Mouse (Mus musculus): ENCODE measurements around the gene 2010106E10Rik.

The 2010106E10Rik gene

DNA sequence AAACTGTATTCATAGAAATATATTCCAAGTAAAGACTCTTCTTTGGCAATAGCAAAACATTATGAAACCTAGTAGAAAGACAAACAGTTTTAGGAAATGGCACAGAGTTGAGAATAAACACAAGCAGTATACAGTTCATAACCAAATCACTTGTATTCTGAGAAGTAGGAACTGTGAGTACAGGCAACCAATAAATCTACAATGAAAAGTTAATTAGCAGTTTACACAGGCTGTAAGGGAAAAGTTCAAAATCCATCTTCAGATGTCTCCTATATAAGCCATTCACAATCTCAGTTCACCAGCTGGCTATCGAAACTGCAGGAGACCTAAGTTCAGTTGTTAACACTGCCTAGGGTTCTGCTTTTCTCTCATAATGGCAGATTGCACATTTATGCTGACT is at the start of gene 2010106E10Rik:
2010106E10Rik (plus strand) TSS at position 301 of the 400 bp plus-strand sequence.
- no peak for DNase-seq (ENCODE audit: low spot score in 2 of 2)

DNA sequence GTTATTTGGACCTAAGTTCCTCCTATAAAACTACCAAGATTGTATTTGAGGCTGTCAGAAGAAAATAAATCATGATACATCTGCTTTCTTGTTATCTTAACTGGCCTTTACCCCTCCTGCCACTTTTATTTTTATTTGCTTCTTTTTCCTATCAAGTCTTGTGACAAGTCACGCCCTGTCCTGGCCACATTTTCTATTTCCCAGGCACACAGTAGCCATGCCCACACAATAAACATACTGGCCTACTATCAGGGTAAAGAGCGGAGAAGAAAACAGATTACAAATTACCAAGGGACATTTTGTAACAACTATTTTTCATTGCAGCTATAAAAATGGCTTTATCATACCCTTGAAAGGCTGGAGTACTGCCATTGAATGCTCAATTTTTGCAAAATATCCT is 10.6 kb downstream of the 2010106E10Rik start:
- DNase-seq (ENCODE audit: low spot score in 2 of 2): no peak

DNA sequence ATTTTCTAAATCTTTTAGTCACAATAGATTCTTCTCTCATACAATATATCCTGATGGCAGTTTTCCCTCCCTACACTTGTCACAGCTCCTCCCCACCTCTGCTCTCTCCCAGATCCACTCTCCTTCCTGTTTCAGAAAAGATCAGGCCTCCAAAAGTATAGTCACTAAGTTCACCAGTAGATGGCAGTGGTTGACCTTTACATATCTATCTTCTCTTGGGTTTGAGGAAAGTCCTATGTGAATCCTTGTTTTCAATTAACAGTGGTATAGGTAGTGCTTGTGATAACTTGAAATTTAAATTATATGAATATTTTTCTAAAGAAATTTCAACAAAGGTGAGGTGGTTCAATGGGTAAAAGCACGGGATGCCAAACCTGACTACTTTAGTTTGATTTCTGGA is 29.7 kb downstream of the 2010106E10Rik start:
- no peak for DNase-seq (ENCODE audit: low spot score in 2 of 2)

GRCm38 (mm10) chrX:112543115-112543514 is 48.0 kb downstream of the 2010106E10Rik start:
- no peak for DNase-seq (ENCODE audit: low spot score in 2 of 2)

DNA sequence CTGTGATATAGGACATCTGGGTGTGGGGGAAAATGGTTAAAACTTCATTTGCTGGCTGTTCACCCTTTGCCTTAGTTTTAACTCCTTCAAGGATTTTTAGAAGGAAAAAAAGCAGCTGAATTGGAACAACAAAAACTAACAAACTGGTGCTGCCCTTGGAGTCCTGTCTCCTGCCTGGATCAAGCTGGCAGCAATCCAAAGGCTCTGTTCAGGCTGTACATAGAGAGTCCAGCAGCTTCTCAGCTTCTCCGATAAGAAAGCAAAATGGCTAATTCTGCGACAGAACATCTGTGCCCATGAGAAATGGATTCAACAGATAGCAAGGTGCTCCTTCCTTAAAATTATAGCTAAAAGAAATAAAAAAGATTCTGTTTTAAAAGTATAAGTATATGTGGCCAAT is 72.6 kb downstream of the 2010106E10Rik start:
- no peak for DNase-seq (ENCODE audit: low spot score in 2 of 2)

DNA sequence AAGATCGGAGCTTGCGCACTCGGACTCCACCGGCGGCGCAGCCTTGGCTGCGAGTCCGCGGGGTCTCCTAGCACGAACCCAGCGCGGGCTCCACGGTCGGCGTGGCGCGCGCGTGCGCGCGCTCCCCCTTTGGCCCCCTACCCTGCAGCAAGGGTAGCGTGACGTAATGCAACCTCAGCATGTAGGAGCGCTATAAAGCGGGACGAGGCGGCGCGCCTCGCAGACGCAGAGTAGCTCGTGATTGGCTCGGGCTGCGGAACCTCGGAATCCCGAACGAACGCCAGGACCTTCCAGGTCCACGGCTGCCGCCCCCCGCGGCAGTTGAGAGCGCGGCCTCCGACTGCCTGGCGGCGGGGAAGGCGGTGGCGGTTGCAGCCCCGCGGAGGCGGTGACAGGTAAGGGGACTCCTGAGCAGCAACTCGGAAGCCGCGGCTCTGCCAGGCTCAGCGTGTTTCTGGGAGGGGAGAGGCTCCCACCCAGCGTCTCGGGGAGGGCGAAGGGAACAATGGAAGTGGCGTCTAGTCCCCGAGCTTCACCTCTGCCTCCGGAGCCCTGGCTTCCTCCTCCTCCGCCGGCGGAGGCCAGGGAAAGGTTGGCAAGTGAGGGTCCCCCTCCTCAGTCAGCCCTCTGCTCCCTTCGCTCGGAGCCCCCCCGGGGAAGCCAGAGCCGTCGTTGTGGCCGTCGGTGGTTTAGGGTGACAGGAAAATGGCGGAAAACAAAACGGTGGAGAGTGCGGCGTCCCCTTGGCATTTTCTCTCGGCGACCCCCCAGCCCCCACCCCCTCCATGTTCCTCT is 105.6 kb downstream of the 2010106E10Rik start, which contains the start of gene Zfp711:
Zfp711 (plus strand) TSS at position 16 of the 795 bp plus-strand sequence.
- DNase-seq (ENCODE audit: low spot score in 2 of 2): no peak

DNA sequence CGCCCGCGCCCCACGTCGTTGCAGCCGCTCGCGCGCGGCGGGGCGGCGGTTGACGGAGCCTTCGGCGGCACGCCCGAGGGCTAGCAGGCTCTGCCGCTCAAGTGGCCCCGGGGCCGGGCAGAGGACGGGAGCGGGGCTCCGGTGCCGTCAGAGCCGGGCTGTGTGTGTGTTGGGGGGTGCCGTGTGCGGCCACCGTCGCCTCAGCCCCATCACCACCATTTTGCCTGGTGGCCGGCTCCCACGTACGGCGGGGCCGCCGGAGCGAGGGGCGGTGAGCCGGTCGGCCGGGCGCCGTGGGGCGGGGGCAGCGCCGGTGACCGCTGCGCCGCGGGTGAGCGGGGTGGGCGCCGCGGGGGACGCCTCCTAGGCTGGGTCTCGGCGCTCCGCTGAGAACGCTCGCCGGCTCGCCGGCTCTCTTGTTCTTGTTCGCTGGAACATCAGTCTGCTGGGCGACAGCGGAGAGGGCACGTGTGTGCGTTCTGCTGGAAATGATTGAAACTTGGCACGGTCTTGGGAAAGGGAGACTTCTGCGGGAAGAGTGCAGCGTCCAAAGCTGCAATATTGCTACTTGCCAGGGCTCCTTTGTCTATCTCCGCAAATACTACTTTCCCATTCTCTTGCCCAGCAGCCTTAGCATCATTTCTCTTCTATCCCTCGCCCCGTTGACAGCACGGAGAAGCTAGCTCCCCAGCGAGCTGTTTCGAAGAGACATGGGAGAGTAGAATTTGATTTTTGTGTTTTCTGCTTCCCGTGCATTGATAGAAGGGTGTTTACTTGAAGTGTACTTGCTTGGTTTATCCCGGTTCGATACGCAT is 106.4 kb downstream of the 2010106E10Rik start:
- DNase-seq (ENCODE audit: low spot score in 2 of 2): no peak

Measured in spleen, postnatal 36 days (tissue).